Mouse (Mus musculus) myocyte (in vitro differentiated cells): ENCODE measurements at regions not wholly inside any gene's neighbourhood (a gene's known extent, or its start where the extent isn't known, plus 50 kb on each side); places are given as distances from the start of the nearest gene placed in this dataset.

Source experiments
- H3K27me3 ChIP-seq: one replicate; pipeline ENCODE4 v1.6.1; 2011; ENCODE audit not compliant: control insufficient read depth, insufficient read depth, insufficient read length
- H3K36me3 ChIP-seq: one replicate; pipeline ENCODE4 v1.6.1; 2011; ENCODE audit not compliant: control insufficient read depth, insufficient read depth
- H3K4me2 ChIP-seq: one replicate; pipeline ENCODE4 v1.6.1; 2011; ENCODE audit warnings: low read depth, control low read depth
- H3K4me3 ChIP-seq: one replicate; pipeline ENCODE4 v1.5.1; 2011; ENCODE audit warnings: mild to moderate bottlenecking, control low read depth, moderate library complexity
- H3K79me2 ChIP-seq: one replicate; pipeline ENCODE4 v1.6.1; 2011; ENCODE audit not compliant: control insufficient read depth, insufficient read depth
- H3ac ChIP-seq: one replicate; pipeline ENCODE4 v1.6.1; 2011; ENCODE audit not compliant: control insufficient read depth, insufficient read length
- CEBPB ChIP-seq: IDR thresholded peaks from 2 replicates; pipeline ENCODE4 v1.6.1; 2011; ENCODE audit warnings: mild to moderate bottlenecking, moderate library complexity; ENCODE audit not compliant: poor library complexity, insufficient read depth, severe bottlenecking
- E2F4 ChIP-seq: IDR thresholded peaks from one replicate; pipeline ENCODE4 v1.6.1; 2011; ENCODE audit warnings: mild to moderate bottlenecking, control low read depth, moderate library complexity; ENCODE audit not compliant: insufficient read depth
- MAX ChIP-seq: IDR thresholded peaks from one replicate; pipeline ENCODE4 v1.6.1; 2011; ENCODE audit warnings: low read depth, mild to moderate bottlenecking, control low read depth
- MYOD1 ChIP-seq, 3 experiments: IDR thresholded peaks; one replicate each; pipeline ENCODE4 v1.6.1; 2011; ENCODE audit warnings: control low read depth in 2 of 3, low read depth in 2 of 3, mild to moderate bottlenecking in 2 of 3, moderate library complexity in 1 of 3; ENCODE audit not compliant: insufficient read length in 2 of 3, control insufficient read depth in 1 of 3
- MYOG ChIP-seq, 3 experiments: IDR thresholded peaks; one replicate each; pipeline ENCODE4 v1.6.1; 2011; ENCODE audit warnings: control low read depth in 2 of 3, low read depth in 2 of 3, mild to moderate bottlenecking in 2 of 3; ENCODE audit not compliant: insufficient read length in 2 of 3, control insufficient read depth in 1 of 3, insufficient read depth in 1 of 3
- POLR2A ChIP-seq: IDR thresholded peaks from one replicate; pipeline ENCODE4 v1.6.1; 2011; ENCODE audit warnings: low read depth, mild to moderate bottlenecking, control low read depth, moderate library complexity; ENCODE audit not compliant: insufficient read length
- POLR2AphosphoS2 ChIP-seq: IDR thresholded peaks from one replicate; pipeline ENCODE4 v1.6.1; 2011; ENCODE audit warnings: low read depth, control low read depth; ENCODE audit not compliant: insufficient read length
- REST ChIP-seq: IDR thresholded peaks from one replicate; pipeline ENCODE4 v1.6.1; 2011; ENCODE audit warnings: mild to moderate bottlenecking, control low read depth, moderate library complexity; ENCODE audit not compliant: insufficient read depth, insufficient read length
- SRF ChIP-seq: IDR thresholded peaks from one replicate; pipeline ENCODE4 v1.6.1; 2011; ENCODE audit warnings: low read depth; ENCODE audit not compliant: control insufficient read depth, insufficient read length
- TCF12 ChIP-seq: IDR thresholded peaks from one replicate; pipeline ENCODE4 v1.6.1; 2011; ENCODE audit warnings: mild to moderate bottlenecking, control low read depth; ENCODE audit not compliant: poor library complexity, insufficient read depth, severe bottlenecking
- TCF3 ChIP-seq: IDR thresholded peaks from one replicate; pipeline ENCODE4 v1.6.1; 2011; ENCODE audit warnings: low read depth, control low read depth; ENCODE audit not compliant: insufficient read length
- USF1 ChIP-seq: IDR thresholded peaks from one replicate; pipeline ENCODE4 v1.6.1; 2011; ENCODE audit warnings: low read depth, mild to moderate bottlenecking, control low read depth, moderate library complexity

DNA sequence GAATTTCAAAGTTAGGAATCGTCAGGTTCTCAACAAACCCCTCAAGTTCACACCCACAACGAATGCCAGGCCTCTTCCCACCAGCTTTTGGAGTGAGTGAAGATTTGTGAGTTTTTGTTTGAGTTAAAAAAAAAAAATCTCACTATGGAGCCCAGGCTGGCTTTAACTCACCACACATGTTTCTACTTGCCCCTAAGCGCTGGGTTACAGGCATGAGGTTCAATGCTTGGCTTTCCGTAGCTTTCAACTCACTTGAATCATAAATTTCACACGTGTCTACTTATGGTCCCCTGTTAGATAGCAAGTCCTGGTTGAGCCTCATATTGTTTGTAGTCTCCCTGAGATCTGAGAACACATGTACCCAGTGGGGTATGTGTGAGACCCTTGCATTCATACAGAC is 122.8 kb upstream of the Efna5 start:
- no peak overlapping the region for H3K4me3 ChIP-seq
- no peak overlapping the region for H3ac ChIP-seq
- H3K36me3 ChIP-seq = no peaks in the 10 kb centered on the region
- TF ChIP-seq E2F4 (no peak), TCF3 (no peak), CEBPB (no peak), SRF (no peak), REST (no peak), POLR2AphosphoS2 (no peak), MYOG (IDR thresholded peaks at IDR 0.05; ENCODE audit: control insufficient read depth in 1 of 3, insufficient read depth in 1 of 3, insufficient read length in 2 of 3, low read depth in 2 of 3) (no peak), MAX (no peak), POLR2A (no peak), USF1 (no peak), TCF12 (no peak), MYOD1 (IDR thresholded peaks at IDR 0.05; ENCODE audit: control insufficient read depth in 1 of 3, insufficient read length in 2 of 3, low read depth in 2 of 3) (no peak)
- H3K27me3 ChIP-seq = no peaks in the 10 kb centered on the region
- no peaks in the 10 kb centered on the region for H3K79me2 ChIP-seq
- no peak overlapping the region for H3K4me2 ChIP-seq

DNA sequence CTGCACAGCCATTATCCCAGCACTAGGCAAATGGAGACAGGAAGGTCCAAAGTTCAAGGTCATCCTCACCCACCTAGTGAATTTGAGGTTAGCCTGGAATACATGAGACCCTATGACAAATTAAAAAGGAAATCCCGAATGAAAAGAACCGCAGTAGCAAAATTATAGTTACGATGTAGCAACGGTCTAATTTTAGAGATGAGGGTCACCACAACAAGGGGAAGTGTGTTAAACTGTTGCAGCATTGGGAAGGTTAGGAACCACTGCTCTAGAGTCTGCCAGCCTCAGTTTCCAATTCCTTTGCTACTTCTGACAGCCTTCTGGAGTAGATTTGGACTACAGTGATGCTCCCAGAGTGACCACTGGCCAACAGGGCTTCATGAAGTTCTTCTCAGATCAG is 121.6 kb upstream of the Efna5 start:
- no peaks in the 10 kb centered on the region for H3K79me2 ChIP-seq
- no peak overlapping the region for H3K4me2 ChIP-seq
- TF ChIP-seq POLR2A (no peak), MYOD1 (IDR thresholded peaks at IDR 0.05; ENCODE audit: control insufficient read depth in 1 of 3, insufficient read length in 2 of 3, low read depth in 2 of 3) (no peak), TCF3 (no peak)
- H3K4me3 ChIP-seq = no peak overlapping the region
- no peaks in the 10 kb centered on the region for H3K36me3 ChIP-seq
- H3K27me3 ChIP-seq = no peaks in the 10 kb centered on the region
- no peak overlapping the region for H3ac ChIP-seq

DNA sequence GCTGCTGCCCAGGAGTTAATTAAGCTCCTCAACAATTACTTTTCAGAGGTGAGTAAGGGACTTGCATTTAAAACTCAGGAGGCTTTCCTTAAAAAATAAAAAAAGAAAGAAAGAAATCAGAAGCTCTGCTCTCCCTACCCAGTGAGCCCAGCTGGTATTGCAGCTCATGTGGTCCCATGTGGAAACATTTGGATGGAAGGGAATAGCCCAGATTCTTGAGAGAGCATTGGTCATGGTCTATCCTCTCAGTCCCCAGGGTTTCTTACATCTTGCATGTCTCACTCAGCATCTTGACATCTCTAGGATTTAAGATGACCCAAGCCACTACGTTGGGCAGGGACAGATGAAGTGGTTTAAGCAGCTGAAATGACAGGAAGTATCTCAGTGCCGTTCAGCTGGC is 120.8 kb upstream of the Efna5 start:
- no peaks in the 10 kb centered on the region for H3K36me3 ChIP-seq
- H3K27me3 ChIP-seq = no peaks in the 10 kb centered on the region
- H3K79me2 ChIP-seq = no peaks in the 10 kb centered on the region
- no peak overlapping the region for H3ac ChIP-seq
- no peak for TF ChIP-seq TCF12
- no peak for TF ChIP-seq USF1
- TF ChIP-seq CEBPB = no peak
- no peak for TF ChIP-seq POLR2AphosphoS2
- no peak for TF ChIP-seq TCF3
- TF ChIP-seq MYOD1 (IDR thresholded peaks at IDR 0.05; ENCODE audit: control insufficient read depth in 1 of 3, insufficient read length in 2 of 3, low read depth in 2 of 3) = no peak
- TF ChIP-seq REST = no peak
- no peak for TF ChIP-seq E2F4
- TF ChIP-seq POLR2A = no peak
- no peak for TF ChIP-seq MYOG (IDR thresholded peaks at IDR 0.05; ENCODE audit: control insufficient read depth in 1 of 3, insufficient read depth in 1 of 3, insufficient read length in 2 of 3, low read depth in 2 of 3)
- H3K4me2 ChIP-seq = no peak overlapping the region
- no peak overlapping the region for H3K4me3 ChIP-seq

- no peaks in the 10 kb centered on the region for H3K36me3 ChIP-seq
- TF ChIP-seq MYOD1 (IDR thresholded peaks at IDR 0.05; ENCODE audit: control insufficient read depth in 1 of 3, insufficient read length in 2 of 3, low read depth in 2 of 3) (peak in 2 of 3 experiments; percentile 57 to 65), REST (no peak)
- no peaks in the 10 kb centered on the region for H3K79me2 ChIP-seq
- H3K4me2 ChIP-seq = no peak overlapping the region
- no peak overlapping the region for H3K4me3 ChIP-seq
- H3K27me3 ChIP-seq = no peaks in the 10 kb centered on the region
- no peak overlapping the region for H3ac ChIP-seq
Observed at GRCm38 (mm10) chr17:62997691-62998090, 116.6 kb upstream of the Efna5 start.

DNA sequence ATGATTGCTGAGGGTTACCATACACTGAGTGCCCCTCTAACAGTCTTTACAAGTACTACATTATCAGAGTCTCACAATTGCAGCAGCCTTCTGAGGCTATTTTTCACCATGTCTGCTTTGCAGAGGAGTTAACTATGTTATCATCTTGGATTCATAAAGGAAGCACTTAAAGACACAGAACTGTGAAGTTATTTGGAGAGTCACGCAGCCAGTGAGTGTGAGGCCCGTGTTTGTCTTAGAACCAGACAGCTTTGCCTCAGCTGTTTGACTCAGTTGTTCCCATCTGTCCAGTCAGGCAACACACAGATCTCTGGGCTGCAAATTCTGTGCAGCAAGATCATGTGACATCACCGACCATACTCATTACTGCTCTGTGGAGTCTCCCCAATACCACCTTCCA is 114.2 kb upstream of the Efna5 start:
- no peak overlapping the region for H3ac ChIP-seq
- no peak overlapping the region for H3K4me2 ChIP-seq
- no peaks in the 10 kb centered on the region for H3K27me3 ChIP-seq
- no peak overlapping the region for H3K4me3 ChIP-seq
- no peak for TF ChIP-seq CEBPB
- TF ChIP-seq SRF = no peak
- no peak for TF ChIP-seq POLR2AphosphoS2
- TF ChIP-seq USF1 = no peak
- TF ChIP-seq E2F4 = no peak
- no peak for TF ChIP-seq TCF3
- no peak for TF ChIP-seq MYOD1 (IDR thresholded peaks at IDR 0.05; ENCODE audit: control insufficient read depth in 1 of 3, insufficient read length in 2 of 3, low read depth in 2 of 3)
- no peak for TF ChIP-seq MYOG (IDR thresholded peaks at IDR 0.05; ENCODE audit: control insufficient read depth in 1 of 3, insufficient read depth in 1 of 3, insufficient read length in 2 of 3, low read depth in 2 of 3)
- no peak for TF ChIP-seq MAX
- TF ChIP-seq REST = no peak
- no peak for TF ChIP-seq TCF12
- H3K36me3 ChIP-seq = no peaks in the 10 kb centered on the region
- no peaks in the 10 kb centered on the region for H3K79me2 ChIP-seq

GRCm38 (mm10) chr17:62992977-62993376 is 111.9 kb upstream of the Efna5 start:
- Histone ChIP-seq H3K79me2 (no peaks in the 10 kb centered on the region), H3K4me3 (no peak overlapping the region), H3K4me2 (no peak overlapping the region), H3K36me3 (no peaks in the 10 kb centered on the region), H3ac (no peak overlapping the region), H3K27me3 (no peaks in the 10 kb centered on the region)
- TF ChIP-seq MYOG (IDR thresholded peaks at IDR 0.05; ENCODE audit: control insufficient read depth in 1 of 3, insufficient read depth in 1 of 3, insufficient read length in 2 of 3, low read depth in 2 of 3) (no peak), POLR2A (no peak), E2F4 (no peak), MYOD1 (IDR thresholded peaks at IDR 0.05; ENCODE audit: control insufficient read depth in 1 of 3, insufficient read length in 2 of 3, low read depth in 2 of 3) (no peak), POLR2AphosphoS2 (no peak)
